Mouse (Mus musculus): ENCODE measurements at regions not wholly inside any gene's neighbourhood (a gene's known extent, or its start where the extent isn't known, plus 50 kb on each side); places are given as distances from the start of the nearest gene placed in this dataset.
"Not testable (repeated sequence)": the region's sequence is repeated elsewhere in the genome, so short reads cannot be mapped to it uniquely, and the experiment has no call there.

DNA sequence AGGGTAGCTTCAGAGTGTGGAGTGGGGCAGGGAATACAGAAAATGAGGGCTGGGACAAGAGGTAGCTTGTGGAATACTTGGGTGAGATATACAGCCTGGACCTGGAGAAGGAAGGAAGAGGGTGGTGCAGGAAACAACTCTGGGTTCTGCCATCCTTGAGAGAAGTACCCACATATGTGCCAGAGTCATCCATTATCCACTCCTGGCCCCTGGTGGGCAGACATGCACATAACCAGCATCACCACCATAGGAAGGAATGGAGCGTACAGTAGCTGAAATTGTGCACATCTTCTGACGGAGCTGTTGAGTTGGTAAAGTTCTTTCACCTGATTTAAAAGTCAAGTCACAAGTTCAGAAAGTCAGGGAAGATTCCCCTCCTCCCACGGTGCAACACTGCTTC lies 262.9 kb upstream of the Kdm8 start:
- Histone ChIP-seq H3K36me3 (ENCODE audit: insufficient read depth, low read length) (no peaks in the 10 kb centered on the region), H3K4me3 (replicated peaks; ENCODE audit: low read depth, low read length) (no peak overlapping the region), H3K4me2 (ENCODE audit: low read length) (no peak overlapping the region), H3K27me3 (ENCODE audit: insufficient read depth, low read length) (no peaks in the 10 kb centered on the region), H3K4me1 (replicated peaks; ENCODE audit: insufficient read depth, low read length) (no peaks in the 10 kb centered on the region), H3K9me3 (replicated peaks; ENCODE audit: low read length) (no peaks in the 10 kb centered on the region), H3K27ac (no peak overlapping the region), H3K9ac (ENCODE audit: low read depth, low read length) (no peak overlapping the region)
- peak; percentile 77 for TF ChIP-seq CTCF (IDR thresholded peaks at IDR 0.05; ENCODE audit: low read depth)
- DNase-seq (ENCODE audit: low spot score) (peak; percentile 42), ATAC-seq (replicated peaks; ENCODE audit: low FRiP score, low read depth) (no peak)
- WGBS = 69% methylated on average over 3 of the region's 3 CpGs

DNA sequence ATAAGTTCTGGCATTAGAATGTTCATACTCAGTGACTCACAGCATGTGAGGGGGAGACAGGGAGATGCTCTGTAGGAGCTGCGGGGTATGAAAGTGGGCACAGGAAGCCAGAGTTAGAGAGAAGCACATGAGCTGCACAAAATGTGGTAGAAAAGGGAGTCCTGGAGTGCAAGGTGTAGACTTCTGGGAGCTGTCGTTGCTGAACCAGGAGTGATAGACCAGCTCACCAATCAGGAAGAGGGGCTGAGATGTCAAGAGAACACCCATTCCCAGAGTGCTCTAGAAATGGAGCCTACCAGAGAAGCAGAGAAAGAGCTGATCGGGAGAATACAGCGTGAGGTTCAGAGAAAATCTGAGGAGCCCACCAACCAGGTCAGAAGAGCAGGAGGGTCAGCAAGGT lies 262.2 kb upstream of the Kdm8 start:
- ATAC-seq (replicated peaks; ENCODE audit: low FRiP score, low read depth) (no peak), DNase-seq (ENCODE audit: low spot score) (no peak)
- Histone ChIP-seq H3K4me2 (ENCODE audit: low read length) (no peak overlapping the region), H3K27ac (no peak overlapping the region), H3K9ac (ENCODE audit: low read depth, low read length) (no peak overlapping the region), H3K9me3 (replicated peaks; ENCODE audit: low read length) (no peaks in the 10 kb centered on the region), H3K4me3 (replicated peaks; ENCODE audit: low read depth, low read length) (no peak overlapping the region), H3K4me1 (replicated peaks; ENCODE audit: insufficient read depth, low read length) (no peaks in the 10 kb centered on the region), H3K36me3 (ENCODE audit: insufficient read depth, low read length) (no peaks in the 10 kb centered on the region), H3K27me3 (ENCODE audit: insufficient read depth, low read length) (no peaks in the 10 kb centered on the region)
- 73% methylated on average over 4 of the region's 4 CpGs for WGBS
- TF ChIP-seq CTCF (IDR thresholded peaks at IDR 0.05; ENCODE audit: low read depth) = no peak

DNA sequence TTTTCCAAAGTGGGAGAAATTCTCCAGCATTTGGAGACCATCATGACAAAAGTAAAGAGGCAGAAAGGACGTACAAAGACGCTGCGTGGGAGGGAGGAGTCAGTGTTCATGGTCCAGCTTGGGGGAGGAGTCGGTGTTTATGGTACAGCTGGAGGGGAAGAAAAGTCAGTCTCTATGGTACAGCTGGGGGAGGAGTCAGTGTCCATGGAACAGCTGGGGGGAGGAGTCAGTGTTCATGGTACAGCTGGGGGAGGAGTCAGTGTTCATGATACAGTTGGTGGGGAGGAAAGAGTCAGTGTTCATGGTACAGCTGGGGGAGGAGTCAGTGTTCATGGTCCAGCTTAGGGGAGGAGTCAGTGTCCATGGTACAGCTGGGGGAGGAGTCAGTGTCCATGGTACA lies 261.5 kb upstream of the Kdm8 start:
- H3K4me3 ChIP-seq (replicated peaks; ENCODE audit: low read depth, low read length); H3K27ac ChIP-seq; H3K4me2 ChIP-seq (ENCODE audit: low read length); H3K36me3 ChIP-seq (ENCODE audit: insufficient read depth, low read length); H3K9ac ChIP-seq (ENCODE audit: low read depth, low read length); DNase-seq (ENCODE audit: low spot score); H3K27me3 ChIP-seq (ENCODE audit: insufficient read depth, low read length); ATAC-seq (replicated peaks; ENCODE audit: low FRiP score, low read depth); H3K9me3 ChIP-seq (replicated peaks; ENCODE audit: low read length); H3K4me1 ChIP-seq (replicated peaks; ENCODE audit: insufficient read depth, low read length): not testable (repeated sequence)
- 46% methylated on average over 4 of the region's 4 CpGs for WGBS

DNA sequence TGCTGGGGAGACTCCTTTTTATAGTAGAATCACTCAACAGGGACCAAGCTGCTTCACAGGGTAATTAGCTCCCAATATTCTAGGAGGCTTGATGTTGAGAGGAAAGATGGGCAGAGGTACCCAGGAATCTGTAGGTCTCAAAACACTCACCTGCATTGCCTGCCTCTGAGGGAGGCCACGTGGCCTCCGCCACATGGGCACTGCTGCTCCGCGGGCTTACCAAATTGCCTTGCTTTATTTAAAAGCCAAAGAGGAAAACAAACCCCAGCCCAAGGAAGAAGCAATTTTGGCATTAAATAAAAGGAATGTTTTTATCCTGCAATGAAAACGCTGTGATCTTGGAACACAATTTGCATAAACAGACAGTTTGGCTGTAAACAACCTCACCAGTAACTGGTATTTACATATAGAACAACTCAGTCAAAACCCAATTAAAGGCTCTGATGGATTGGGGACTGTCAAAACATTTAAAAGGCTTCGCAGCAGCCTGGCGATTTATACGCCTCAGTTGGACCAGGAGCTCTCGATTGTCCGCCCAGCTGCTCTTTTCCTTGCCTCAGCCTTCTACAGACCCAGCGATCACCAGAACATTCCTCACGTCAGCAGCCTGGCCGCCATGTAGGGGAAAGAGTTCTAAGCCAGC lies 259.3 kb upstream of the Kdm8 start:
- Histone ChIP-seq H3K27me3 (ENCODE audit: insufficient read depth, low read length) (no peaks in the 10 kb centered on the region), H3K9ac (ENCODE audit: low read depth, low read length) (no peak overlapping the region), H3K4me1 (replicated peaks; ENCODE audit: insufficient read depth, low read length) (no peaks in the 10 kb centered on the region), H3K9me3 (replicated peaks; ENCODE audit: low read length) (no peaks in the 10 kb centered on the region), H3K36me3 (ENCODE audit: insufficient read depth, low read length) (no peaks in the 10 kb centered on the region), H3K27ac (no peak overlapping the region), H3K4me2 (ENCODE audit: low read length) (no peak overlapping the region), H3K4me3 (replicated peaks; ENCODE audit: low read depth, low read length) (no peak overlapping the region)
- 73% methylated on average over 13 of the region's 13 CpGs for WGBS
- TF ChIP-seq CTCF (IDR thresholded peaks at IDR 0.05; ENCODE audit: low read depth) = no peak
- ATAC-seq (replicated peaks; ENCODE audit: low FRiP score, low read depth) (no peak), DNase-seq (ENCODE audit: low spot score) (no peak)

DNA sequence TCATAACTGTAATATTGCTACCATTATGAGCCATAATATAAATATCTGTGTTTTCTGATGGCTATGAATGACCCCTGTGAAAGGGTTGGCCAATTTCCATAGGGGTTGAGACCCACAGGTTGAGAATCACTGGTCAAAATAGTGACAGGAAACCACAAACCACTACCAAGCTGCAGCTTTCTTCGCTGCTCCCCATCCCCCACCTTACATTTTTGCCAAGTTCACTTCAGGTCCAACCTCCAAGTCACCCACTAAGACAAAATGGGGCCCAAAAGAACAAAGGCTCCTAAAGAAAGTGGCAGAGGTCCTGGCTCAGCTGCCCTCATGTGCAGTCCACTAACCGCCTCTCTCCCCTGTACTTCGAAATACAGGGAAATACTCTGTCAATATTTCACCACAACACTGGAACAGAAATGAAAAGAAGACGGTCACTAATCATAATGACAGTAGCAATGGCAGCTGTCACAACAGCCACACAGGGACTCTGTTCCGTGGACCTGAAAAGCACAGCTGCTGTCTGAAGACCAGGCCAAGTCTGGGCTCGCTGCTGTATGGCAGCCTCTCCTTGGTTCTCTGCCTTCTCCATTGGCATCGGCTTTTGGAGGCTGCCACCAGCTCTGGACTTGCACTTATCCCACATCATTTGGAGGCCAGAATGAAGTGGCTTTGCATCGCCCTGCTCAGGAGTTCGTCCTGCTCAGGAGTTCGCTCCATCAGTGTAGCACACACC lies 257.3 kb upstream of the Kdm8 start:
- Histone ChIP-seq H3K4me2 (ENCODE audit: low read length) (no peak overlapping the region), H3K27ac (no peak overlapping the region), H3K4me1 (replicated peaks; ENCODE audit: insufficient read depth, low read length) (no peaks in the 10 kb centered on the region), H3K9ac (ENCODE audit: low read depth, low read length) (no peak overlapping the region), H3K4me3 (replicated peaks; ENCODE audit: low read depth, low read length) (no peak overlapping the region), H3K36me3 (ENCODE audit: insufficient read depth, low read length) (no peaks in the 10 kb centered on the region), H3K9me3 (replicated peaks; ENCODE audit: low read length) (no peaks in the 10 kb centered on the region), H3K27me3 (ENCODE audit: insufficient read depth, low read length) (no peaks in the 10 kb centered on the region)
- ATAC-seq (replicated peaks; ENCODE audit: low FRiP score, low read depth) (no peak), DNase-seq (ENCODE audit: low spot score) (no peak)
- WGBS = 86% methylated on average over 10 of the region's 10 CpGs
- TF ChIP-seq CTCF (IDR thresholded peaks at IDR 0.05; ENCODE audit: low read depth) = no peak

DNA sequence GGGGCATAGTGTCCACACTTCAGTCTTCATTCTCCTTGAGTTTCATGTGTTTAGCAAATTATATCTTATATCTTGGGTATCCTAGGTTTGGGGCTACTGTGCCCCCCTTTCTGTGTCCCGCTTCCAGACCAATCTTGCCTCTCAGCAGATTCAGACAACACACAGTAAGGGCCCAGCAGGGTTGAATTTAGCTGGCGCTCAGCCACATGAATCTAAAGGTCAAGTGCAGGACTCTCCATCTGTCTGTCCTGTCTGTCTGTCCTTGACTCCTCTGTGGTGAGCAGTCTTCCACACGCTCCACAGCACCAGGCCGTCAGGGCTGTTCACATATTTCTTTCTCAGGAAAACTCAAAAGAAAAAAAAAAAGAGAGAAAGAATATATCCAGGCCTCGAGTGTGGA lies 255.5 kb upstream of the Kdm8 start:
- WGBS = 66% methylated on average over 5 of the region's 5 CpGs
- no peaks in the 10 kb centered on the region for H3K9me3 ChIP-seq (replicated peaks; ENCODE audit: low read length)
- H3K36me3 ChIP-seq (ENCODE audit: insufficient read depth, low read length) = no peaks in the 10 kb centered on the region
- no peak for TF ChIP-seq CTCF (IDR thresholded peaks at IDR 0.05; ENCODE audit: low read depth)
- no peak for DNase-seq (ENCODE audit: low spot score)
- H3K4me2 ChIP-seq (ENCODE audit: low read length) = no peak overlapping the region
- H3K9ac ChIP-seq (ENCODE audit: low read depth, low read length) = no peak overlapping the region
- no peak overlapping the region for H3K4me3 ChIP-seq (replicated peaks; ENCODE audit: low read depth, low read length)
- H3K4me1 ChIP-seq (replicated peaks; ENCODE audit: insufficient read depth, low read length) = no peaks in the 10 kb centered on the region
- no peaks in the 10 kb centered on the region for H3K27me3 ChIP-seq (ENCODE audit: insufficient read depth, low read length)
- no peak overlapping the region for H3K27ac ChIP-seq
- ATAC-seq (replicated peaks; ENCODE audit: low FRiP score, low read depth) = no peak
